In the genomic region with DNA sequence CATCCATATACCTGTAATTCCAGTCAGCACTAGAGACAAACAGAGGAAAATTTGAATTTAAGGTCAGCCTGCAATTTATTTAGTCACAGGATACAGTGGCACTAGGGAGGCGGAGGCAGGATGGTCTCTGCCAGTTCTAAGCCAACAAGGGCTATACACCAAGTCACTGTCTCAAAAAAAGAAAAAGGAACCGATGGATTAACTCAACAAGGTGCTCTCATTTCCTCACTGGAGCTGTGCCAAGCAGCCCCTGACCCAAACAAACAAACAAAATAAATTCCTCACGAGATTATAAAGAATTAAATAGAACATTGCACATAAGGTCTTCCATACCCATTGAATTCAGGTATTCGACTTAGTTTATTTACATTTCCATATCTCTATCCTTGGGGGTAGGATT, we compare ENCODE assay signal across 15 mouse cellular contexts.
"Had no signal": no experiment of that assay in that cellular context is flagged by ENCODE, and none has a peak within 500 bp of the region (broad histone marks: within the 10 kb centered on the region; RNA-seq: fewer than 3 reads in every experiment).

No protein-coding gene starts in this region.

- H3K27me3 ChIP-seq: midbrain, embryonic 13.5 days; neural tube, embryonic 13.5 days; neural tube, embryonic 15.5 days; stomach, embryonic 15.5 days had no signal

- H3K36me3 ChIP-seq: midbrain, embryonic 13.5 days; neural tube, embryonic 13.5 days; neural tube, embryonic 15.5 days; stomach, embryonic 15.5 days had no signal

- H3K4me3 ChIP-seq: stomach, embryonic 15.5 days had no signal

- H3K9me3 ChIP-seq: midbrain, embryonic 10.5 days; midbrain, embryonic 13.5 days; neural tube, embryonic 13.5 days; neural tube, embryonic 15.5 days; stomach, embryonic 15.5 days had no signal

- ATAC-seq: midbrain, embryonic 13.5 days; midbrain, embryonic 16.5 days had no signal

- DNase-seq: lung, adult 18-20 months; lung, embryonic 14.5 days; lung, postnatal 10 days; lung, postnatal 4 days; right cerebral cortex, postnatal 14 days; thymus, adult 2 months; thymus, postnatal 25 days; thymus, postnatal 4 days had no signal

- H3K9ac ChIP-seq: midbrain, embryonic 13.5 days; neural tube, embryonic 15.5 days; stomach, embryonic 15.5 days had no signal

- H3K27ac ChIP-seq: neural tube, embryonic 15.5 days; stomach, embryonic 15.5 days; stomach, postnatal 0 days had no signal
